Mouse (Mus musculus) limb, embryonic 15.5 days (tissue): ENCODE data around the gene Camk2g. TPM values are rescaled to one million over a fixed set of nuclear protein-coding genes. Genes with fewer than 3 reads are reported as not detected.
A peak's percentile ranks its signal among the peaks of the same experiment; 100 is the strongest.

Source experiments
- ATAC-seq: fragments of 200-750 bp; cut with Nextera tagmentation; 2 replicates; pipeline ENCODE4 v1.8.0; 2017; ENCODE audit warnings: low read depth, moderate TSS enrichment; ENCODE audit not compliant: insufficient number of reproducible peaks, low FRiP score, low TSS enrichment
- H3K27ac ChIP-seq: fragments of 300-500 bp; sonication (generic); 2 replicates; pipeline ENCODE4 v1.5.1; 2015; ENCODE audit warnings: moderate library complexity, mild to moderate bottlenecking, inconsistent platforms
- H3K27me3 ChIP-seq: fragments of 300-500 bp; sonication (generic); 2 replicates; pipeline ENCODE4 v1.6.1; 2015; ENCODE audit warnings: inconsistent platforms
- H3K36me3 ChIP-seq: fragments of 300-500 bp; sonication (generic); 2 replicates; pipeline ENCODE4 v1.6.1; 2015; ENCODE audit warnings: inconsistent platforms
- H3K4me1 ChIP-seq: fragments of 300-500 bp; sonication (generic); 2 replicates; pipeline ENCODE4 v1.6.1; 2015; ENCODE audit warnings: inconsistent platforms
- H3K4me2 ChIP-seq: fragments of 300-500 bp; sonication (generic); 2 replicates; pipeline ENCODE4 v1.6.1; 2015; ENCODE audit warnings: mild to moderate bottlenecking, inconsistent platforms
- H3K4me3 ChIP-seq: fragments of 300-500 bp; sonication (generic); 2 replicates; pipeline ENCODE4 v1.5.1; 2015; ENCODE audit warnings: mild to moderate bottlenecking, inconsistent platforms
- H3K9ac ChIP-seq: fragments of 300-500 bp; sonication (generic); 2 replicates; pipeline ENCODE4 v1.6.1; 2015; ENCODE audit warnings: inconsistent platforms
- H3K9me3 ChIP-seq: fragments of 300-500 bp; sonication (generic); 2 replicates; pipeline ENCODE4 v1.6.1; 2016; ENCODE audit warnings: inconsistent platforms
- WGBS: fragments of 180-500 bp; shearing (Covaris S2); methylation state at CpG from one replicate; pipeline ENCODE4 v1.1.7; 2015; 5-methylcytosine and 5-hydroxymethylcytosine counted together
- microRNA-seq: library from miRNA; unstranded; fragments of <30 nt; microRNA quantifications from one replicate; pipeline ENCODE4, GENCODE M21; 2016
- polyA plus RNA-seq: library from polyadenylated mRNA; unstranded; fragments of >200 nt; fragmentation: Nextera tagmentation; extraction: Ambion mirVana; gene quantifications from 2 replicates; pipeline ENCODE4 v1.2.1, GENCODE M21; 2015

Gene Camk2g
- polyA plus RNA-seq, 1 experiment from 2014 or later, result 44.4 TPM

DNA sequence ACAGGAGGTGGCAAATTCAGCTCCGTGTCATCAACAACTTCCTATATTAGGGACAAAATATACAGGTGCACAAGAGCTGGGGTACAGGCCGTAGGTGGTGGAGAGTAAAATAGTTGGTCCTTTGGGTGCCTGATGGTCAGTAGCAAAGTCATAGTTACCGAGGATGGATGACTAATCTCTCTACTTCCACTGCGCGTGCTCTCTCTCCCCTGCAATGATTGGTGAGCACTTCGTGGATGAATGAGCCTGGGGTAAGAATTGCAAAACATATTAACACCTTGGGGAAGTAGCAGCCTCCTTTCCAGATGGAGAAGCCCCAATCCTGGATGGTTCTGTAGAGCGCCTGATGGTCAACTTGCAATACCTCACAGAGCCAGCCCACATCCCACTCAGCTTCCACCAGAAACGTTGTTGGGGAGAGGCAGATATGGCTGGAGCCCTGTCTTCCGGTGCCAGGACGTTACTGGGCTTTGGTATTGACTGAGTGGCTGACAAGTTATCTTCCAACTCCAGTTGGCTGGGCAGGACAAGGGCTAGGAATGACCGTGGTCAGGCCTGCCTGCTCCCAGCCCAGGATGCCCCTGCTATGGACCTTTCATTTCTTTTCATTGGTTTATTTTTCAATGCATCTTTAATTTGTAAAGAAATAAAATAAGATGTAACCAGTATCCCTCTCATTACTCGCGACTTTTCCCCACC is 99.6 kb downstream of the Camk2g start:
- Histone ChIP-seq H3K27me3 (no peaks in the 10 kb centered on the region), H3K4me3 (peak overlapping the region; percentile 96), H3K9ac (0 out of 2 replicates have a peak overlapping the region, but pooled peaks have one; percentile 98), H3K4me2 (peak overlapping the region; percentile 69), H3K9me3 (no peaks in the 10 kb centered on the region), H3K27ac (peak overlapping the region; percentile 30; the same call in 1 of the 2 replicates), H3K4me1 (peaks cover 33% of the 10 kb centered on the region), H3K36me3 (peaks cover 61% of the 10 kb centered on the region)
- WGBS, result 50% methylated on average over 13 of the region's 13 CpGs
- 0 out of 2 replicates have a peak, but pooled peaks have one; percentile 22 for ATAC-seq

DNA sequence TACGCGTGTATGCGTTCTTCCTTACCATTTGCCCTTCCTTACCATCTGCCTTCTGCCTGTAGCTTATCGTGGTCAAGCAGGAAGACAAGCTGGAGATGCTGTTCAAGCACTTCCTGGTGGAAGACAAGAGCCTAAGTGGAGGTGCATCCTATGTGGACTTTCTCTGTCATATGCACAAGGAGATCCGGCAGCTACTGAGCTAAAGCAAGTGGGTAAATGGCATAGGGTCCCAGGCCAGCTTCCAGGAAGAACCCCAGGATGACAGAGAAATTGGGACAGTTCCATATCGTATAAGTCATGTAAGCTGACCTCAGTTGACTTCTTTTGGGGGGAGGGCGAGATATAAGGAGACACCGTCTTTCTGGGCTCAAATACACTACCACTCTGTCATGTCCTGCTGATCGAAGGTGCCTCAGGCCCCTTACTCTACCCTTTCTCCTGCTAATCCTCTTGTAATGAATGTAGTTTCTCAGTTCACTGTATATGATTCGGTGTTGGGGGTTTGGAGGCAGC is 100.2 kb downstream of the Camk2g start:
- WGBS, result 95% methylated on average over 10 of the region's 10 CpGs
- no peak for ATAC-seq

GRCm38 (mm10) chr14:20691772-20692171 is 102.1 kb downstream of the Camk2g start:
- Histone ChIP-seq H3K9me3 (no peaks in the 10 kb centered on the region), H3K9ac (no peak overlapping the region), H3K4me1 (peaks cover 18% of the 10 kb centered on the region), H3K4me3 (no peak overlapping the region), H3K27ac (no peak overlapping the region), H3K36me3 (peaks cover 74% of the 10 kb centered on the region), H3K4me2 (no peak overlapping the region), H3K27me3 (no peaks in the 10 kb centered on the region)
- 90% methylated on average over 6 of the region's 6 CpGs for WGBS
- no peak for ATAC-seq

More for the DNA sequence above, 100.2 kb downstream of the Camk2g start:
- Histone ChIP-seq H3K27me3 (no peaks in the 10 kb centered on the region), H3K4me2 (no peak overlapping the region), H3K9me3 (no peaks in the 10 kb centered on the region), H3K4me1 (peaks cover 30% of the 10 kb centered on the region), H3K4me3 (no peak overlapping the region), H3K27ac (0 out of 2 replicates have a peak overlapping the region, but pooled peaks have one; percentile 30), H3K36me3 (peaks cover 62% of the 10 kb centered on the region), H3K9ac (no peak overlapping the region)

DNA sequence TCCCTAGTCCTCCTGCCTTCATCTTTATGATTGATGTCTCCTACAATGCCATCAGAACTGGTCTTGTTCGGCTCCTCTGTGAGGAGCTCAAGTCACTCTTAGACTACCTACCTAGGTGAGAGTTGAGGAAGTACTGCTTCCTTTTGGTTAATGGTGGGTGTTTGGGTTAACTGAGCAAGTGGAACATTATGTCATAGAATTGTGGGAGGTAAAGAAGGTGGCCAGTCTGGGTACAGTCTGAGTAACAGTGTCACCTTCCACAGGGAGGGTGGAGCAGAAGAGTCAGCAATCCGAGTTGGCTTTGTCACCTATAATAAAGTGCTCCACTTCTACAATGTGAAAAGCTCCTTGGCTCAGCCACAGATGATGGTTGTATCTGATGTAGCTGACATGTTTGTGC is 104.9 kb downstream of the Camk2g start:
- H3K4me2 ChIP-seq, result no peak overlapping the region
- H3K9me3 ChIP-seq, result no peaks in the 10 kb centered on the region
- H3K36me3 ChIP-seq, result peaks cover 98% of the 10 kb centered on the region
- H3K27me3 ChIP-seq, result no peaks in the 10 kb centered on the region
- H3K9ac ChIP-seq, result no peak overlapping the region
- no peak for ATAC-seq
- H3K4me1 ChIP-seq, result 0 out of 2 replicates have a peak, but pooled peaks cover 2% of the 10 kb centered on the region
- H3K27ac ChIP-seq, result no peak overlapping the region
- no peak overlapping the region for H3K4me3 ChIP-seq
- 85% methylated on average over 2 of the region's 2 CpGs for WGBS

DNA sequence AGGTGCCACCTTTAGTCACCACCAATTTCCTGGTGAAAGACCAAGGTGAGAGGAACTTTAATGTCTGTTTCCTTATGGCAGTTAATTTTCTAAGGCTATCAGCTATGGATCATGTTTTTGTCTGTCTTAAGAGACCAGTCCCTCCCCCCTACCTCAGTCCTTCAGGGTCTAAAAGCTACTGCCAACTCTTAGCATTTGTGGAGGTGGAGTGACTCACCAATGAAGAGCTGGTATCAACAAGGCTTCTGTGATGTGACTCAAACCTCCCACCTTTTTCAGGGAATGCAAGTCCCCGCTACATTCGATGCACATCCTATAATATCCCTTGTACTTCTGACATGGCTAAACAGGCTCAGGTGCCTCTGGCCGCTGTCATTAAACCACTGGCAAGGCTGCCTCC is 107.3 kb downstream of the Camk2g start:
- ATAC-seq, result no peak
- WGBS, result 97% methylated on average over 3 of the region's 3 CpGs
- no peak overlapping the region for H3K9ac ChIP-seq

More for the DNA sequence above, 107.3 kb downstream of the Camk2g start:
- Histone ChIP-seq H3K27ac (no peak overlapping the region), H3K4me1 (no peaks in the 10 kb centered on the region), H3K27me3 (no peaks in the 10 kb centered on the region), H3K9me3 (no peaks in the 10 kb centered on the region), H3K4me2 (no peak overlapping the region), H3K36me3 (peaks cover 97% of the 10 kb centered on the region), H3K4me3 (no peak overlapping the region)

Small RNA genes lying within 50 kb of the gene (microRNA-seq; reads per million reads assigned to microRNA genes)
- gene Mir6946, result not detected

Other genes with a start within 250 kb of the Camk2g start
- 43.0 and 48.5 TPM in 2 replicates for gene Ppp3cb, start 247.5 kb downstream of the Camk2g start, polyA plus RNA-seq
- gene Usp54, start 153.0 kb downstream of the Camk2g start, polyA plus RNA-seq, result 6.7 and 7.2 TPM in 2 replicates
- 13.2 and 51.7 TPM in 2 replicates for gene Myoz1, start 137.5 kb downstream of the Camk2g start, polyA plus RNA-seq
- gene Synpo2l, start 125.7 kb downstream of the Camk2g start, polyA plus RNA-seq, result 20.6 and 45.9 TPM in 2 replicates
- gene Sec24c, start 119.8 kb downstream of the Camk2g start, polyA plus RNA-seq, result 79.3 and 80.3 TPM in 2 replicates
- 31.9 and 33.5 TPM in 2 replicates for gene Fut11, start 99.1 kb downstream of the Camk2g start, polyA plus RNA-seq
- gene Chchd1, start 91.1 kb downstream of the Camk2g start, polyA plus RNA-seq, result 144 and 165 TPM in 2 replicates
- gene Zswim8, start 86.5 kb downstream of the Camk2g start, polyA plus RNA-seq, result 28.0 and 34.5 TPM in 2 replicates
- gene Ndst2, start 59.5 kb downstream of the Camk2g start, polyA plus RNA-seq, result 33.7 and 34.2 TPM in 2 replicates
- 3.3 and 4.9 TPM in 2 replicates for gene Plau, start 42.6 kb upstream of the Camk2g start, polyA plus RNA-seq
- gene Vcl, start 135.3 kb upstream of the Camk2g start, polyA plus RNA-seq, result 55.7 and 56.4 TPM in 2 replicates